Mouse (Mus musculus) hindlimb bud, embryonic 11.5 days (tissue): Measurements from ENCODE around the gene Dpf1.

Experiments used
- DNase-seq: peaks from one replicate; pipeline ENCODE4 v3.0.0-alpha.2; 2012; ENCODE audit warnings: low read depth, low spot score; ENCODE audit errors: extremely low spot score

The Dpf1 gene

DNA sequence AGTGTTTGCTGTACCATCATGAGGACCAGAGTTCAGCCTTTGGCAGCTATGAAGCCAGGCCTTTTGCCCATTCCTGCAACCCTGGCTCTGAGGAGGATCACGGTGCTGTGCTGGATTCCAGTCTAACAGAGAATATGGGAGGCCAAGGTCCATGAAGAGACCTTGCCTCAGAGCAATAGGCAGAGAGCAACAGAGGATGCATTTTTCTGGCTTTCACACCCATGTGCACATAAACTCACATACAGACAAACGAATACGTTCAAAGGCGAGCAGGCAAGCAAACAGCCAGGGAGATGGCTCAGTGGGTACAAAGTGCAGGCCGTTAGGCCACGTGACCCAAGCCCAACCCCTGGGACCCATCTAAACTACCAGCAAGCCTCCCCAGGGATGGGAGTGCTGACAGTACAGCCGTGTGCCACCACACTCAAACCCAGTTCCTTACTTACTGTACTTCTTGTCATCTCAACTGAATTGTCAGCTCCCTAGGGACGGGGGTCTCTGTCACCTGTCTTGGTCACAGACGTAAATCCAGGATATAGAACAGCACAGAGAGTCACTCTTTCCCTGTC is 34.7 kb downstream of the Dpf1 start:
- no peak for DNase-seq

DNA sequence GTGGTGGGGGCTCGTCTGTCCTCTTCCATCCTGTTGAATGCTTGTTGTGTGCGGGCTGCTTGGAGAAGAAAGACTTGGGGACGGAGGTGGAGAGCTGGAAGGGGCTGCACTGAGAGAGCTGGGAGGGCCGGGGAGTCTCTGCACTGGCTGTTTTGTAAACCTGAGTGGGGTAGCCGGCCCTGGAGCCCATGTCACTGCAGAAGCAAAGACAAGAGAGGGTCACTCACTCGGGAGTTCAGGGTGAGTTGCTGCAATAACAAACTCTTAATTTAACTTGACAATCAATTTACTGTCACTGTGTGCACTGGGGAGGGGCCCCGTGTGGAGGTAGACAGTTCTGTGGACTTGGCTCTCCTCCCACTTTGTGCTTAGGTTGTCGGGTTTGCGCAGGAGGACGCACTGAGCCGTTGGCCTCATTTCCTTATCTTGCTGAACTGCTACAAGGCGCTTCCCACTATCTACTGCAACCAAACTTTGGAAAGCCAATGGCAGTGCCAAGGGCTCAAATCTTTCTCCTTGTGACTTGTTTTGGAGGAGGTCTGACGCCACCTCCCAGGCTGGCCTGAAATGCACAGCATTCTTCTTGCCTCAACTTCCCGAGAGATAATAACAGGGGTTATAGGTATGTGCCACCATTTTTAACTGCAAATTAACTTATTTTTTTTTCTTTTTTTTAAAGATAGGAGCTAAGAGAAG is 35.4 kb downstream of the Dpf1 start:
- no peak for DNase-seq

DNA sequence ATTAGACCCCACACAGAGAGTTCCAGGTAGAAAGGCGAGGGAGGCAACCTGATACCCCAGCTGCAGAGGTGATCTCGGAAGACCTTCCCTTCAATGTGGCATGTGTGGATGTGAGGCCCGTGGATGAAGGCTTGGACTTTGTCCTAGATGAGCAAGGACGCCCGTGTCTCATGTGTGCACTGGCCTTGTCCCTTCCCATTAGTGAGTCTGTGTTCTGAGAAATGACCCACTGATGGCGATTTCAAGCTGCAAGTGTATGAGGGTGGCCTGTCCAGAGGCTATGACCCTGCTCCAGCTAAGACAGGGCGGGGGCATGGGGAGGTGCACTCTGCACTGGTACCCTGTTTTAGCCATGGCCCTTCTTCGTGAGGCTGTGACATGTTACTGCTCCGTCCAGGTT is 36.5 kb downstream of the Dpf1 start:
- DNase-seq, result no peak

DNA sequence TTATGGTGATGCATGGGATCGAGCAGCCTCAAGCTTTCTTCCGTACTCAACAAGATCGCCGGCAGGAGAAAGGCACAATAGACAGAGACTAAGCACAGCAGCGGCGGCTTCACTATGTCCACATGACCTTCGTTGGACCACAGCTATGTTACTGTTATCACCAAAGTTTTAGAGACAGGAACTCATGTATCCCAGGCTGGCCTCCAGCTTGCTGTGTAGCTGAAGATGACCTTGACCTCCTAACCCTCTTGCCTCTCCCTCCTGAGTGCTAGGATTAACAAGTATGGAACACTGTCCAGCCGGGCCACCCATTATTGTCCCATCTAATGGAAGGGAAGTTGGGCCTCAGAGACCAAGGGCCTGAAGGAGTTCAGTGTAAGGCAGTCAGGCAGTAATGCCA is 37.1 kb downstream of the Dpf1 start:
- no peak for DNase-seq

DNA sequence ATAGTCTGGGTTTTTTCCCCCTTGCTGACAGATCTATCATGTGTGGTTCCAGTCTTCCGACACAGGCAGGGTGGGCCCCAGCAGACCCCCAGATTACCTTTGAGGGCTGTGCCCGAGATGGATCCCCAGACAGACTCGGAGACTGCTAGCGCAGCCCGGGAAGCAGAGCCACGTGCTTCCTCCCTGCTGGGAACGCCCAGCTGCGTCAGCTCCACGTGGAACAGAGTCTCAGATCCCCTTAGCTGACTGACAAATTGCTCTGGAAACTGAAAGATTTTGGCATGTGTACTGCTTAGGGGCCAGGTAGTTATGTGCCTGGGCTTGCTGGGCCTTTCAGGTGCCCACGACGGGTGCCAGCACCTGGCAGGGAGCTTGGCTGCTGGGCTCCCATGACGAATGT is 38.0 kb downstream of the Dpf1 start:
- DNase-seq, result no peak

DNA sequence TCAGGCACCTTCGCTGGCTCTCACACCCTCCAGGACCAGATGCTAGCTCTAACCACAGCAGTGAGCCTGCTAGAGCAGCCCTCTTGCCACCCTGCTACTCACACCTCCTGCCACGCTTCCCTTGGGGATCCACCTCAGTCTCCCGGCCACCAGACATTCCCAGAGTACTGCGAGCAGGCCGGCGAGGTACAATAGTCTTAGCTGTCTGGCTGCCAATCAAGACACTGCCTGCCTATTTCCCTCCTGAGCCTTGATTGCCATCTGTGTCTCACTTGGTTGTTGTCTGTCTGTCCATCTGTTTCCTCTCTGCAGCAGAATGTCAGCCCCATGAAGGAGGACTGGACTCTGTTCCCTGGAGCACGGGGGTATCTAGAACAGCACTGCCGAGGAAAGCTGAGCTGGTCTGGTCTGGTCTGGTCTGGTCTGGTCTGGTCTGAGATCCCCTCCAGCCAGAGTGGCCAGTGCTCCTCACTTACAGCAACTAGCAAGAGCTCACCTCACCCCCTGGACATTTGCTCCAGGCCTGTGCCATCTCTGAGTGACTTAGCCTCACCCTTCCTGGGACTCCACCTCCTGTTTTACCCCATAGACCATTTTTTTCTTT is 38.8 kb downstream of the Dpf1 start:
- DNase-seq, result no peak

DNA sequence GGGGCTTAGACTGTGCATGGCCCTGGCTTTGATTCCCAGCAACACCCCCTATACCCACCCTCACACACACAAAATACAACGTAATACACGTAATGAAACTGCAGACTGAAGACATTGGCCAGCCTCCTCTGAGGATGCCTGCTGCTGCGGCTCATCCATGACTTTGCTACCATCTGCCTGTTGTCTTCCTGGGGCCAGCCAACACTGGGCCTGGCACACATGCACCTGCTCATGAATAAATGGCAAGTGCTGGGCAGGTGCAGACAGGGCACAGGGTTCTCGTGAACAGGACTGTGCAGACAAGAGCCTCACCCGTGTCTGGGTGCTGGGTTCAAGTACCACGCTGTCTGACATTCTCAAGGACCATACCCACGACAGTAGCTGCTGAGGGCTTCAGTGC is 40.0 kb downstream of the Dpf1 start:
- no peak for DNase-seq

DNA sequence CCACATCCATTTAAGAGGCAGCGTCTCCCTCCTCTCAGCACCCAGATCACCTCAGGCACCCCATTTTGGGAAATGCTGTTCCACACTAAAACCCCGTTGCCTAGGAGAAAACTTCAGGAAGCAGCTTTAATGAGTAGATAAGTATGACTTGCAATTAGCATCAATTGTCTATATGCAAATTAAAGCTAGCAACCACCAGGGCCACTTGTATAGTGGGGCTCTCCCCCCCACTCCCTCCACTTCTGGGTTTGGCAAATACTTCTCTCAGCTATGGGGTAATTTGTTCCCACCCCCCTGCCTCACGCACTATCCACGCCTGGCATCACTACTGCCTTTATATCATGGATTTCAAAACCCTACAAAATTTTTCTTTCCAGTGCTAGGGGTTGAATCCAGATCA is 41.8 kb downstream of the Dpf1 start:
- DNase-seq, result no peak

DNA sequence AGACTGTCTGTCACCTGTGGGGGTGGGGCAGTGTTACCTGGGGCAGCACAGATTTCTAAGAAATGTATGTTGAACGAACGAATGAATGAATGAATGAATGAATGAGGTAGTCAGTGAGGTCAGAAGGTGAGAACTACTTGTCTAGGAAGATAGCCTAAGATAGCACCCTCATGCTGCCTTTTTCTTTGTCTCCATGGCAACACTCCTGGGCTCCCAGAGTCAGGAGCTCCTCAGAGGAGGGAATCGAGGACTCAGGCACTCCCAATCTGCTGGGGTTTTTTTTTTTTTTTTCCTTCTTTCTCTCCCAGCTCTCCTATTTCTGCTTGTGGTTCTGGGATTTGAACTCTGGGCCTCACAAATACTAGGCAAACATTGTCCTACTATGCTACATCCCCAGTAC is 42.5 kb downstream of the Dpf1 start:
- DNase-seq, result no peak

DNA sequence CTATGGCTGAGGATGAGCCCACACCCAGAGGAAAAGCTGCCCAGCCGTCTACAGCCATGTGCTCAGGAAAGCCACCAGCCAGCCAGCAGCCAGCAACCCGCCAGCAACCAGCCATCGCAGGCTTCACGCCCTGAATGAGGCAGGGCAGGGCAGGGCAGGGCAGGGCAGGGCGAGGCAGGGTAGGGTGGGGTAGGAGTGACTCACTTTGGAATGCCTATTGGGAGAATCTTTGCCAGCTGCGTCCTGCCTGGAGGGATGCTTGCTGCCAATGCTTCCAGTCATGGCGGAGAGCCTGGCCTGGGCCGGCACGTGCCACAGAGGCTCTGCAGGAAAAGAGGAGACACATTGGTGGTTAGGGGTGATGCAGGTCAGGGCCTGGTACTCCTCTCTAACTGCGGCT is 46.7 kb downstream of the Dpf1 start:
- DNase-seq, result no peak

DNA sequence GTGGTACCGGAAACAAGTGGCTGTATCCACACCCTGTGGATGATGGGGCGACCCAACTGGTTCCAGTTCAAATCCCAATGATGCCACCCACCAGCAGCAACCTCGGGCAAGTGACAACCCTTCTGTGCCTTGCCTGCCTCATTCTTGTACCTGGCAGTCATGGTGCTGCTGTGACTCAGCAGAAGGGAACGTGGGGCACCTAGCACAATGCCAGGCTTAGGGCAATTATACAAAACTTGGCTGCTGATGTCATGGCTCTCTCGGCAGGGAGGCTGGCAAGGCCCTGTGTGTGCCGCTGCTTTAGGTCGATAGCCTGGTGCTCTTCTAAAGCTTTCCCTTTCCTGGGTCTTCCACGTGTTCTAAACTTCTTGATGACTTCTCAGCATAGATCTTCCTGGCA is 48.5 kb downstream of the Dpf1 start:
- no peak for DNase-seq

DNA sequence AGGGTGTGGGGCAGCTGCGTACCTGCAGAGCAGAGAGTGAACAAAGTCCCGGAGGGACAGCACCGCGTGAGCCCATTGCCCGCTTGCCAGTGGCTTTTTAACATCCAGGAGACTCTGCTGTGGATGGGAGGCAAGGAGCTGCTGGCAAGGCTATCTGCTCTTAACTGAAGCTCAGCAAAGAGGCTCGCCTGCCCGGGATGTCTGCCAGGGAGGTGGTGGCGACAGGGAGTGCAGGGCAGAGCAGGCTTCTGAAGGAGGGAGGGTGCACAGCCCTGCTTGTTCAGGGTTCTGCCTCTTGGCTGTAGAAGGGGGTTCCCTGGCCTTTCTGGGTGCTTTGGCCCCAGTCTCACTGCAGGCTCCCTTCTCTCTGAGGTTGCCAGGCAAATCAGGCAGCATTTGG is 50.4 kb downstream of the Dpf1 start:
- DNase-seq, result no peak

DNA sequence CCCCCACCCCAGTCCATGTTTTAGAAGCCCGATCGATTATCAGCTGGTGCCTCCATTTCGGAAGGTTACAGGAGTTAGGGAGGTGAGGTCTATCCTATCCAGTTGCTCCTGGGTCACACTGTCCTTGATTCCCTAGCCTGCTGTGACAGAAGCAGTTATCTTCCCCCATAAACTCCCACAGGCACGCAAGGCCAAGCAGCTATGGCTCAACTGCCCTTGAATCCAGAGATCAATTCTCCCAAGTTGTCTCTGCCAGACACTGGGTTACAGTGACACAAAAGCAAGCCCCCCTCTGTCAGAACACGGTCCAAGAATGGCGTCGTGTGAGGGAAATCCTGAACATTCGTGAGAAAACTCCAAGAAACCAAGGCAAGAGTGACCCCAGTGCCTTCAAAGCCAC is 51.7 kb downstream of the Dpf1 start:
- DNase-seq, result no peak

DNA sequence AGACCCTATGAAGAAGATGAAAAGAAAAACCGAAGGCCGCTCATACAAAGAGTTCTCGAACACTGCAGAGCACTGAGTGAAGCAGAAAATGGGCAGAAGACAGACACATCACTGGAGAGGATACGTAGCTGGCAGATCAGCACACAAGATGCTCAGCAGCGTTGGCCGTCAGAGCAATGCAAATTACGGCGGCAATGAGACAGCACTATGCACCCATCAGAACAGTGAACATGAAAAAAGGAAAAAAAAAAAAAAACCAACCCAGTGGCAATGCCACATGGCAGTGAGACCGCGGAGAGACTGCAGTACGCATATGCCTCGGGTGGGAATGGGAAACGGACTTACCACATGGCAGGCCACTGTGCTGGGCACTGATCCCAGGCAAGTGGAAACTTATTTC is 57.7 kb downstream of the Dpf1 start:
- no peak for DNase-seq

DNA sequence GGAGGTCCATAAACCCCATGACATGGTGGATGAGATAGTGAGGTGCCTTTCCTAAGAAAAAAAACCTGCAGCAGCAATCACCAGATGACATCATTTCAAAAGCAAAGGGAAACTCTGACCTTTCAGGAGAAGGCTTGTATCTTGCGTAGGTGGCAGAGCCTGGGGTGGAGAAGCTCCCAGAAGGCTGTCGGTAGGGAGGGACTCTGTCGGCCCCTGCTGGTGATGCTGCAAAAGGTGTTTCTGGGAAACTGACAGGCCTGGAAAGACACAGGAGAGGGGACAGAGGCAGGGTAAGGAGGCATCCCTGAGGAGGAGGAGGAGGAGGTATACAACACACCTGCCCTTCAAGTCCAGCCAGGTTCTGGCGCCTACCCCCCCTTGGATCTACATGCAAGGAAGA is 60.3 kb downstream of the Dpf1 start:
- no peak for DNase-seq

DNA sequence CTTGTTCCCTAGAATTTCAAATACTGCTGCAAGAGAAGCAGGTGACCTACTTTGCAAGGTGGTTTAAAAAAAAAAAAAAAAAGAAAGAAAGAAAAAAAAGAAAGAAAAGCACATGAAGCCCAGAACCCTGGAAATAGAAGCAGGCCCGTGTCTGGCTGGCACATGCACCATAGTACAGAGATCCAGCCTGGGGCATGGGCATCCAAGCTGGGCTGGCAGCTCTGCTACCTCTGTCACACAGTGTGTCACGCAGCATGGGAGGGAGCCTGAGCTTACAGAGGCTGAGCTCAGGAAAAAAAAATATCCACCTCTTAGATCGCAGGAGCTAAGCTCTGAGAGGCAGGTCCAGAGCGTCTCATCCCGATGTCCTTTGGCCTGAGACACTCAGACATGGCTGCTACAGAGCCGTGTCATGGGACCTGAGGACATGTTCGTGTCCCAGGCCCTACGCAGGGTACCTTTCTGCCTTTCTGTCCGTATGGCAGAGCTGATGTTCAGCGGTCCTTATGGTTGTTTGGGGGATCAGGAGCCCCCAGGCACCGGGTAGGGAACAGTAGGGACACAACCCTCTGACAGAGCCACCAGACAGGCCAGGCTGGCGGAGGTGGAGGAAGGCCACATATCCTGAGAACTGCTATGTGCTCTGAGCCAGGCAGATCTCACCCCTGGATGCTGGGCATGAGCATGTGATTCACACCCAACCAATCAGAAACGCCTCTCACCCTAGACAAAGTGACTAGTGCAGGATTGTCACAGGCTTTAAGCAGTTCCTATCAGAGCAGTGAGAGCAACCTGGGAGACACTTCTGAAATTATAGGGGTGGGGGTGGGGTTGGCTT is 63.6 kb downstream of the Dpf1 start:
- no peak for DNase-seq
